Mouse (Mus musculus) liver, postnatal 0 days (tissue): ENCODE results near the gene Gm3476.
"Not testable (repeated sequence)": the region's sequence is repeated elsewhere in the genome, so short reads cannot be mapped to it uniquely, and the experiment has no call there.

Experiments
- CTCF ChIP-seq: sonication (generic); IDR thresholded peaks from 2 replicates; pipeline ENCODE4 v1.5.1; 2016; ENCODE audit warnings: antibody characterized with exemption, low read depth
- EP300 ChIP-seq: IDR thresholded peaks from 2 replicates; pipeline ENCODE4 v1.6.1; 2016; ENCODE audit warnings: antibody characterized with exemption, low read depth, mild to moderate bottlenecking

GRCm38 (mm10) chr14:6163538-6163937, 37.9 kb upstream of the Gm3476 start:
- not testable (repeated sequence) for TF ChIP-seq CTCF, EP300
